Mouse (Mus musculus) CD4-positive, CD25-positive, alpha-beta regulatory T cell, adult 2 months (primary cell): ENCODE results near the gene Sidt1.

Source experiments
- DNase-seq: peaks from one replicate; pipeline ENCODE4 v3.0.0-alpha.2; 2012; ENCODE audit warnings: low read depth, low spot score

The Sidt1 gene

GRCm38 (mm10) chr16:44332861-44333284, at the start of gene Sidt1:
TSS of gene Sidt1 (minus strand) at chr16:44333196.
- DNase-seq = peak; percentile 81

- DNase-seq = no peak
Measured at GRCm38 (mm10) chr16:44381578-44381977, 48.6 kb upstream of the Sidt1 start.

GRCm38 (mm10) chr16:44380006-44380405, 47.0 kb upstream of the Sidt1 start:
- DNase-seq = no peak

- DNase-seq = no peak
Measured at GRCm38 (mm10) chr16:44375459-44375858, 42.5 kb upstream of the Sidt1 start.

GRCm38 (mm10) chr16:44365522-44365921, 32.5 kb upstream of the Sidt1 start:
- no peak for DNase-seq

- DNase-seq = peak; percentile 78
Measured at GRCm38 (mm10) chr16:44361921-44362890, 29.2 kb upstream of the Sidt1 start.

- peak; percentile 94 for DNase-seq
Measured at GRCm38 (mm10) chr16:44357571-44358268, 24.7 kb upstream of the Sidt1 start.

- peak; percentile 37 for DNase-seq
Measured at GRCm38 (mm10) chr16:44356291-44356690, 23.3 kb upstream of the Sidt1 start.

- no peak for DNase-seq
Measured at GRCm38 (mm10) chr16:44349801-44350397, 16.9 kb upstream of the Sidt1 start.

GRCm38 (mm10) chr16:44347071-44347901, 14.3 kb upstream of the Sidt1 start, which contains the start of gene Spice1:
TSS of gene Spice1 (plus strand) at chr16:44347121.
- peak; percentile 97 for DNase-seq

GRCm38 (mm10) chr16:44337541-44337940, 4.5 kb upstream of the Sidt1 start:
- no peak for DNase-seq

- peak; percentile 59 for DNase-seq
Measured at GRCm38 (mm10) chr16:44331995-44332860, 768 bp downstream of the Sidt1 start.

GRCm38 (mm10) chr16:44331671-44331994, 1.4 kb downstream of the Sidt1 start:
- no peak for DNase-seq

- DNase-seq = no peak
Measured at GRCm38 (mm10) chr16:44331154-44331553, 1.8 kb downstream of the Sidt1 start.

GRCm38 (mm10) chr16:44330657-44331056, 2.3 kb downstream of the Sidt1 start:
- peak; percentile 42 for DNase-seq

- no peak for DNase-seq
Measured at GRCm38 (mm10) chr16:44328644-44329043, 4.4 kb downstream of the Sidt1 start.

GRCm38 (mm10) chr16:44320232-44320631, 12.8 kb downstream of the Sidt1 start:
- peak; percentile 51 for DNase-seq

- DNase-seq = no peak
Measured at GRCm38 (mm10) chr16:44316350-44316749, 16.6 kb downstream of the Sidt1 start.

GRCm38 (mm10) chr16:44313422-44313821, 19.6 kb downstream of the Sidt1 start:
- DNase-seq = peak; percentile 55

GRCm38 (mm10) chr16:44305606-44306005, 27.4 kb downstream of the Sidt1 start:
- DNase-seq = no peak
